ENCODE assay signal across 21 mouse cellular contexts in genomic region chr13:114907876-114908275, GRCm38 (mm10).
"Had no signal": no experiment of that assay in that cellular context is flagged by ENCODE, and none has a peak within 500 bp of the region (broad histone marks: within the 10 kb centered on the region; RNA-seq: fewer than 3 reads in every experiment).

No protein-coding gene starts in this region.

- ATAC-seq: forebrain, embryonic 13.5 days; forebrain, embryonic 14.5 days; forebrain, embryonic 15.5 days; forebrain, embryonic 16.5 days; forebrain, postnatal 0 days had no signal

- DNase-seq: cerebellum, adult 2 months; cerebellum, adult 8-10 months; cerebellum, adult 9-10 months; cerebellum, adult 9-11 months; cerebellum, postnatal 10 days; cerebellum, postnatal 14 days; cerebellum, postnatal 25 days; cerebellum, postnatal 36 days; forebrain, postnatal 0 days; gastrocnemius, adult 2 months; gastrocnemius, postnatal 10 days; gastrocnemius, postnatal 14 days; gastrocnemius, postnatal 25 days; gastrocnemius, postnatal 36 days; heart, adult 11 months; heart, adult 18-20 months; heart, adult 2 months had no signal
